Mouse (Mus musculus): ENCODE data around the gene Cdk18. TPM values are rescaled to one million over a fixed set of nuclear protein-coding genes. Genes with fewer than 3 reads are reported as not detected.

The Cdk18 gene
- total and polyA plus RNA-seq, 3 experiments, result 0.02 to 0.33 TPM; not detected in 1

DNA sequence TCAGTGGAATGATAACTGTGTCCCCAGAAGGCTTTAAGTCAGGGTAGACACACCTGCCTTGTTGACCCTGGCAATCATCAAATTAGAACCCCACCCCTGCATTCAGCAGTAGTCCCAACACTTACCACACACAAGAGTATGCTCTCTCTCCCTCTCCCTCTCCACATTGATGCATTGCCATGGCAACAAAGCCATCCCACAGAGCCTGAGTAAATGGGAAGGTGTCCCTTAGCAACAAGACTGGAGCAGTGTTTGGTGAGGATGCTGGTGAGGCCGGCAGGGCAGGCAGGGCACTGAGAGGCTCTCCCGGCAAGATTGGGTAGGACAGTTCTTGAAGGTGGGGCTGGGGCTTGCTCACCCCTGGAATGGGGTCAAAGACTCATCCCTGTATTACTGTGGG is 4.7 kb upstream of the Cdk18 start:
- Histone ChIP-seq H3K9me3 (replicated peaks) (no peaks in the 10 kb centered on the region), H3K36me3 (replicated peaks) (no peaks in the 10 kb centered on the region), H3K4me1 (ENCODE audit: insufficient read depth, low read depth, low read length) (no peaks in the 10 kb centered on the region), H3K27me3 (ENCODE audit: insufficient read depth, low read length) (peaks cover 34% of the 10 kb centered on the region), H3K4me3 (ENCODE audit: low read depth, low read length) (no peak overlapping the region)
- ATAC-seq (ENCODE audit: extremely low read depth, insufficient number of reproducible peaks, low FRiP score, poor library complexity, severe bottlenecking) (no peak), DNase-seq (ENCODE audit: low spot score) (no peak)
- TF ChIP-seq GATA2 (IDR thresholded peaks at IDR 0.05; ENCODE audit: borderline replicate concordance, low read depth, low read length), result no peak
- TF ChIP-seq GATA1 (IDR thresholded peaks at IDR 0.05; ENCODE audit: borderline replicate concordance, low read length), result no peak
- no peak for TF ChIP-seq CTCF (IDR thresholded peaks at IDR 0.05; ENCODE audit: low read depth, low read length)
- TF ChIP-seq POLR2AphosphoS5 (IDR thresholded peaks at IDR 0.05; ENCODE audit: insufficient replicate concordance, low read depth, low read length), result no peak
- TF ChIP-seq TAL1 (conservative IDR thresholded peaks at IDR 0.05; ENCODE audit: low read depth, low read length), result no peak

DNA sequence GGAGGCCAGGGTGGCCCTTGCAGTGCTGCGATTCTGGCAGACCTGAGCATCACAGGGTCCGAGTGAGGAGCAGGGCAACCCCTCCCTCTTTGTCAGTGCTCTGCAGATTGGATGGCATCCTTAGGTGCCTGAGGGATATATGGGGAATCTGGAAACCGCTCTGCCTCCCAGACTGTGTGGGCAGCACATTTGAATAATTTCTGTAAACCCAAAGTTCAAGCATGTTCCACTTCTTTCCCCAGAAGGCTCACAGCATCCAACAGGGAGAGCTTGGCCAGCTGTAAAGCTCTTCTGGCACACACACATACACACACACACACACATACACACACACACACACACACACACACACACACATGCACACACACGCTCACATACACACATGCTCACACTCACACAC is 4.2 kb upstream of the Cdk18 start:
- Histone ChIP-seq H3K9me3 (replicated peaks) (no peaks in the 10 kb centered on the region), H3K4me1 (ENCODE audit: insufficient read depth, low read depth, low read length) (no peaks in the 10 kb centered on the region), H3K4me3 (ENCODE audit: low read depth, low read length) (no peak overlapping the region), H3K27me3 (ENCODE audit: insufficient read depth, low read length) (peaks cover 37% of the 10 kb centered on the region), H3K36me3 (replicated peaks) (no peaks in the 10 kb centered on the region)
- no peak for DNase-seq (ENCODE audit: low spot score)
- ATAC-seq (ENCODE audit: extremely low read depth, insufficient number of reproducible peaks, low FRiP score, poor library complexity, severe bottlenecking), result no peak
- no peak for TF ChIP-seq TAL1 (conservative IDR thresholded peaks at IDR 0.05; ENCODE audit: low read depth, low read length)

DNA sequence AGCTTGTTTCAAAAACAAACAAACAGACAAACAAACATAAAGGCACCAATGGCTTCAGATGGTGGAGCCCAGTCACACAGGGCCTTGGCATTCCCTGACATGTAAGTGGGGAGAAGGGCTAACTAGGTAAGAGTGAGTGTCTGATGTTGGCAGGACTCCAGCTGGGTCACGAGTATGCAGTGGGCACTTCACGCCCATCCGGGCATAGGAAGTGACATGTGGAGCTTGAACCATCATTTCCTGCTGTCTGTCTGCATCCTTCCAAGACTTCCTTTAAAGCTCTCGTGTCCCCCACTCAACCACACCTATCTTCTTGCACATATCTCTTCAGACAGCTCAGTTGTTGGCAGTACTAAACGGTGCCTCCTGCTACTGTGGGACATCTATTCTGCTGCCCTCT is 3.6 kb upstream of the Cdk18 start:
- peaks cover 40% of the 10 kb centered on the region for H3K27me3 ChIP-seq (ENCODE audit: insufficient read depth, low read length)
- no peaks in the 10 kb centered on the region for H3K4me1 ChIP-seq (ENCODE audit: insufficient read depth, low read depth, low read length)
- ATAC-seq (ENCODE audit: extremely low read depth, insufficient number of reproducible peaks, low FRiP score, poor library complexity, severe bottlenecking) (no peak), DNase-seq (ENCODE audit: low spot score) (no peak)
- TF ChIP-seq CTCF (IDR thresholded peaks at IDR 0.05; ENCODE audit: low read depth, low read length), result no peak
- no peak for TF ChIP-seq POLR2AphosphoS5 (IDR thresholded peaks at IDR 0.05; ENCODE audit: insufficient replicate concordance, low read depth, low read length)
- no peak for TF ChIP-seq GATA1 (IDR thresholded peaks at IDR 0.05; ENCODE audit: borderline replicate concordance, low read length)
- TF ChIP-seq GATA2 (IDR thresholded peaks at IDR 0.05; ENCODE audit: borderline replicate concordance, low read depth, low read length), result no peak
- H3K36me3 ChIP-seq (replicated peaks), result no peaks in the 10 kb centered on the region
- no peaks in the 10 kb centered on the region for H3K9me3 ChIP-seq (replicated peaks)
- no peak overlapping the region for H3K4me3 ChIP-seq (ENCODE audit: low read depth, low read length)

GRCm38 (mm10) chr1:132141753-132142152 is 2.3 kb upstream of the Cdk18 start:
- TF ChIP-seq TAL1 (conservative IDR thresholded peaks at IDR 0.05; ENCODE audit: low read depth, low read length) (no peak), GATA2 (IDR thresholded peaks at IDR 0.05; ENCODE audit: borderline replicate concordance, low read depth, low read length) (no peak), CTCF (IDR thresholded peaks at IDR 0.05; ENCODE audit: low read depth, low read length) (no peak), POLR2AphosphoS5 (IDR thresholded peaks at IDR 0.05; ENCODE audit: insufficient replicate concordance, low read depth, low read length) (no peak), GATA1 (IDR thresholded peaks at IDR 0.05; ENCODE audit: borderline replicate concordance, low read length) (no peak)

GRCm38 (mm10) chr1:132141166-132141565 is 1.7 kb upstream of the Cdk18 start:
- Histone ChIP-seq H3K4me3 (ENCODE audit: low read depth, low read length) (no peak overlapping the region), H3K9me3 (replicated peaks) (no peaks in the 10 kb centered on the region), H3K27me3 (ENCODE audit: insufficient read depth, low read length) (peaks cover 47% of the 10 kb centered on the region), H3K36me3 (replicated peaks) (no peaks in the 10 kb centered on the region), H3K4me1 (ENCODE audit: insufficient read depth, low read depth, low read length) (no peaks in the 10 kb centered on the region)
- no peak for DNase-seq (ENCODE audit: low spot score)
- TF ChIP-seq TAL1 (conservative IDR thresholded peaks at IDR 0.05; ENCODE audit: low read depth, low read length) (no peak), GATA2 (IDR thresholded peaks at IDR 0.05; ENCODE audit: borderline replicate concordance, low read depth, low read length) (no peak), GATA1 (IDR thresholded peaks at IDR 0.05; ENCODE audit: borderline replicate concordance, low read length) (no peak), CTCF (IDR thresholded peaks at IDR 0.05; ENCODE audit: low read depth, low read length) (no peak), POLR2AphosphoS5 (IDR thresholded peaks at IDR 0.05; ENCODE audit: insufficient replicate concordance, low read depth, low read length) (no peak)
- ATAC-seq (ENCODE audit: extremely low read depth, insufficient number of reproducible peaks, low FRiP score, poor library complexity, severe bottlenecking), result no peak

More at GRCm38 (mm10) chr1:132141753-132142152, 2.3 kb upstream of the Cdk18 start:
- Histone ChIP-seq H3K9me3 (replicated peaks) (no peaks in the 10 kb centered on the region), H3K36me3 (replicated peaks) (no peaks in the 10 kb centered on the region), H3K4me1 (ENCODE audit: insufficient read depth, low read depth, low read length) (no peaks in the 10 kb centered on the region), H3K4me3 (ENCODE audit: low read depth, low read length) (no peak overlapping the region), H3K27me3 (ENCODE audit: insufficient read depth, low read length) (peaks cover 44% of the 10 kb centered on the region)
- ATAC-seq (ENCODE audit: extremely low read depth, insufficient number of reproducible peaks, low FRiP score, poor library complexity, severe bottlenecking) (no peak), DNase-seq (ENCODE audit: low spot score) (no peak)

- Histone ChIP-seq H3K4me1 (ENCODE audit: insufficient read depth, low read depth, low read length) (no peaks in the 10 kb centered on the region), H3K27me3 (ENCODE audit: insufficient read depth, low read length) (peaks cover 44% of the 10 kb centered on the region), H3K9me3 (replicated peaks) (no peaks in the 10 kb centered on the region), H3K4me3 (ENCODE audit: low read depth, low read length) (no peak overlapping the region), H3K36me3 (replicated peaks) (no peaks in the 10 kb centered on the region)
- no peak for DNase-seq (ENCODE audit: low spot score)
- no peak for TF ChIP-seq CTCF (IDR thresholded peaks at IDR 0.05; ENCODE audit: low read depth, low read length)
- no peak for TF ChIP-seq GATA2 (IDR thresholded peaks at IDR 0.05; ENCODE audit: borderline replicate concordance, low read depth, low read length)
- no peak for TF ChIP-seq TAL1 (conservative IDR thresholded peaks at IDR 0.05; ENCODE audit: low read depth, low read length)
- no peak for TF ChIP-seq GATA1 (IDR thresholded peaks at IDR 0.05; ENCODE audit: borderline replicate concordance, low read length)
- no peak for TF ChIP-seq POLR2AphosphoS5 (IDR thresholded peaks at IDR 0.05; ENCODE audit: insufficient replicate concordance, low read depth, low read length)
- no peak for ATAC-seq (ENCODE audit: extremely low read depth, insufficient number of reproducible peaks, low FRiP score, poor library complexity, severe bottlenecking)
Observed at GRCm38 (mm10) chr1:132140574-132140973, 1.1 kb upstream of the Cdk18 start.

DNA sequence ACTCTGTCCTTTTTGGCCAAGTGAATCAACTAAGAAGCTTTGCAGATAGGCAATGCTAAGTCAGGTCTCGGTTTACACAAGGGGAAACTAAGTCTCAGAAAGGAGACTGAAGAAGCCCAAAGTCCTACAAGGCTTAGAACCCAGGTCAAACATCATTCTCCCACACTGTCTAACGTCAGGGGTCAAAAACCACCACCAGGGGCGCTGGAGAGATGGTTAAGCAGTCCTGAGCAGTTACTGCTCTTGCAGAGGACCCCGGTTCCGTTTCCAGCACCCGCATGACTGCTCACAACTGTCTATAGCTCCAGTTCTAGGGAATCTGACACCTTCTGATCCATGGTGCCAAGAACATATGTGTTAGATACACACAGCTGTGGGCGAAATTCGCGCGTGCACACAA is 687 bp upstream of the Cdk18 start:
- TF ChIP-seq CTCF (IDR thresholded peaks at IDR 0.05; ENCODE audit: low read depth, low read length) (peak; percentile 40; the same call in 1 of the 2 replicates), GATA1 (IDR thresholded peaks at IDR 0.05; ENCODE audit: borderline replicate concordance, low read length) (no peak), TAL1 (conservative IDR thresholded peaks at IDR 0.05; ENCODE audit: low read depth, low read length) (no peak), GATA2 (IDR thresholded peaks at IDR 0.05; ENCODE audit: borderline replicate concordance, low read depth, low read length) (no peak), POLR2AphosphoS5 (IDR thresholded peaks at IDR 0.05; ENCODE audit: insufficient replicate concordance, low read depth, low read length) (no peak)
- H3K36me3 ChIP-seq (replicated peaks), result no peaks in the 10 kb centered on the region
- no peak for DNase-seq (ENCODE audit: low spot score)
- peaks cover 45% of the 10 kb centered on the region for H3K27me3 ChIP-seq (ENCODE audit: insufficient read depth, low read length)
- H3K9me3 ChIP-seq (replicated peaks), result no peaks in the 10 kb centered on the region
- H3K4me3 ChIP-seq (ENCODE audit: low read depth, low read length), result no peak overlapping the region
- no peak for ATAC-seq (ENCODE audit: extremely low read depth, insufficient number of reproducible peaks, low FRiP score, poor library complexity, severe bottlenecking)
- no peaks in the 10 kb centered on the region for H3K4me1 ChIP-seq (ENCODE audit: insufficient read depth, low read depth, low read length)

Data from G1E (cell line).